Mouse (Mus musculus) adrenal gland, adult 8-10 months (tissue): ENCODE results near the gene Zfp663. TPM values are rescaled to one million over a fixed set of nuclear protein-coding genes. Genes with fewer than 3 reads are reported as not detected.
A peak's percentile ranks its signal among the peaks of the same experiment; 100 is the strongest.

Experiments used
- DNase-seq: peaks from one replicate; pipeline ENCODE4 v3.0.0; 2022
- total RNA-seq, 4 experiments: library from RNA; stranded (reverse); gene quantifications; 2 replicates each; pipeline ENCODE4 v1.2.4; 2022

The Zfp663 gene
- total RNA-seq, 4 experiments from 2014 or later = not detected

GRCm38 (mm10) chr2:165367868-165368439 lies 575 bp downstream of the Zfp663 start:
- DNase-seq = no peak

- DNase-seq = no peak
Observed at GRCm38 (mm10) chr2:165367047-165367520, 1.4 kb downstream of the Zfp663 start.

DNA sequence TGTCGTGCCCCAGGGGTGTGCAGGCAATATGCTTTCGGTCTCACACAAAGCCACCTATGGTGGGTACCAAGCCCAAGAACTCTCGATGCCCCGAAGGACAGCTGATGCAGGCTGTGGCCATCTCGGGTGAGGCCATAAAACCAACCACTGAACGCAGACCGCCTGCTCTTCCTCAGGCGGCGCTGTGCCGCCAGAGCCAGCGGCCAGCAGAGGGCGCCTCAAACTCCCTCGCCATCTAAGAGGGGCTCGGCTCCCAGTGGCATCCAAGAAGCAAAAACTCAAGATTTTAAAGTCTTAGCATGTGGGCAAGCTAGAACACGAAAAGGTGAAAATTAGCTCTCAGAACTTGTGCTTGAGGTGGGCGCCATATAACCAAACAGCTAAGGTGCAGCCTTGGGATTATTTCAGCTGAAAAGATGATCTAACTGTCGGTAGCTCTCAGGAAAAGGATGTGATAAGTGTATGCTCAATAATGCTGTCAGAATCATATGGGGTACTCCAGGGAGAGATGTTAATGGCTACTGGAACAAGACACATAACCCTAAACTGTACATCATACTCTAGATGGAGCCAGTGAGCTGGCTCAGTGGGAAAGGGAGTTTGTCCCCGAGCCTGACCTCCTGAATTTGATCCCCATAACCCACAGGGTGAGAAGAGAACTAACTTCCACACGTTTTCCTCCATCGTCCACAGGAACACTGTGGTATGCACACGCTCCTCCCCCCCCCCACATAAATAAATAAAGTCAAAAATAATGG lies 4.0 kb downstream of the Zfp663 start:
- DNase-seq = no peak

GRCm38 (mm10) chr2:165363282-165363681 lies 5.2 kb downstream of the Zfp663 start:
- no peak for DNase-seq

DNA sequence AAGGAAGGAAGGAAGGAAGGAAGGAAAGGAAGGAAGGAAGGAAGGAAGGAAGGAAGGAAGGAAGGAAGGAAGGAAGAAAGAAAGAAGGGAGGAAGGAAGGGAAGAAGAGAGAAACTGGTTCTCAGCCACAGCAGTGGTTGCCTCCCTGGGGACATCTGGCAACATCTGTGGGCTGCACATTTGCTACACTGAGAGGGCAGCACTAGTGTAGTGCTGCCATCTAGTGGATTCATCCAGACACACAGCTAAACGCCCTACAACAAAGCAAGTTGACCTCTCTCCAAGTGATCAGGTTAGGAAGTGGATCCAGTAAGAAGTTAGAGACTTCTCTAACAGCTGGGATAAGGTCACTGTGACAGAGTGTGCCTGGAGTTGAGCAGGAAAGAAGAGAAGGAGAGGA lies 7.7 kb downstream of the Zfp663 start:
- peak; percentile 12 for DNase-seq

GRCm38 (mm10) chr2:165351828-165352513 lies 16.6 kb downstream of the Zfp663 start:
- DNase-seq = no peak

- no peak for DNase-seq
Observed at GRCm38 (mm10) chr2:165349466-165349865, 19.1 kb downstream of the Zfp663 start.

GRCm38 (mm10) chr2:165346180-165346579 lies 22.3 kb downstream of the Zfp663 start:
- no peak for DNase-seq

GRCm38 (mm10) chr2:165337191-165337590 lies 31.3 kb downstream of the Zfp663 start:
- no peak for DNase-seq

GRCm38 (mm10) chr2:165332610-165333210 lies 35.8 kb downstream of the Zfp663 start:
- no peak for DNase-seq

GRCm38 (mm10) chr2:165329703-165330102 lies 38.8 kb downstream of the Zfp663 start:
- no peak for DNase-seq

- DNase-seq = no peak
Observed at GRCm38 (mm10) chr2:165328746-165329145, 39.8 kb downstream of the Zfp663 start.

DNA sequence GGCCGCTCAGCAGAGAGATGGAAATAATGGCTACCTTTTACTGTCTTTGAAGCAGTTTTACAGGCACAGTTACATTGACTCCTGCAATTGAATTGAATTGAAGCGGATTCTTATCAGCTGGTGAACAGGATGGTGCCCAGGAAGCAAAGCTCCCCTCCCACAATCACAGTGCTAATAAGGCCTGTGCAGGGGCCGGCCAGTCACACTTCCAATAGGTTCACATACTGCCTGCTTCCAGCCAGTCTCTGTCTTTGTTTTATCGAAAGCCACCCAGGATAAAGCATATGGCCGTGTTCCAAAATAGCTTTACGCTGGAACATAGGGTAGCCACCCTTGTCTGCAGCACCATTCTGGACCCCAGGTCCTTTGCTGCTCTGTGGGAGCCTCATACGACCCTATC lies 41.1 kb downstream of the Zfp663 start:
- no peak for DNase-seq

GRCm38 (mm10) chr2:165326304-165327190 lies 42.0 kb downstream of the Zfp663 start, which contains the start of gene Elmo2:
Gene Elmo2, minus strand, starts transcription at chr2:165326479.
- DNase-seq = peak; percentile 96

DNA sequence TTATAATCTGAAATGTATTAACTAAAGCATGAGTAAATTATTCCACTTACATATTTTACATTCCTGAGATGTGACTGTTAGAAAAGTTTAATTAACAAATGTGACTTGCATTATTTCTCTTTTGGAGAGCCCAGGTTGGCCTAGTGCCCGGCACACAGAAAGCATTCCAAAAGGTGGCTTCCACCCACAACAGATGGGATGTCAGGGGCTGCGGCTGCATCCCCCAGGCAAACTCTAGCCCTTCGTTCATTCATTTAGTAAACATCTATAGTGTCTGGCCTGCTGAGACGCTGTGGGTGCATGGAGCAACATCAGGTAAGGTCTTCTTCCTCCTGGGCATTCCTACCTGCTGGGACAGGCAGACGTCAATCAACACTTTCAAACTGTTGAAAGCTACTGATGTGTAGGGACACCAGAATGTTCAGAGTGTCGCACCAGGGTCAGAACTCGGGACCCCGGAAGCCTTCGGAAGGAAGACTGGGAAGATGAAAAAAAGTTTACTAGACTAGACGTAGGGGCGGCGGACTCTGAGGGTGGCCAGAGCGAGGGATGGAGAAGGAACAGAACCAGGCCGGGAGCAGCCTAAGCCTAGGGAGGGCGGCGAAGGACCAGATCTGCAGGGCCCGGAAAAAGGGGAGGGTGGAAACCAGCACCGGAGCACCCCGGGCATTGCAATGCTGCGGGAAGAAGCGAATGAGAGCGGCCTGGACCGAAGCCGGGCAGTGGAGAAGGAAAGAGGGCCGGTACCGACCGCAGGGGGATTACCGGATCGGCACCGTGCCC lies 42.8 kb downstream of the Zfp663 start:
- no peak for DNase-seq

DNA sequence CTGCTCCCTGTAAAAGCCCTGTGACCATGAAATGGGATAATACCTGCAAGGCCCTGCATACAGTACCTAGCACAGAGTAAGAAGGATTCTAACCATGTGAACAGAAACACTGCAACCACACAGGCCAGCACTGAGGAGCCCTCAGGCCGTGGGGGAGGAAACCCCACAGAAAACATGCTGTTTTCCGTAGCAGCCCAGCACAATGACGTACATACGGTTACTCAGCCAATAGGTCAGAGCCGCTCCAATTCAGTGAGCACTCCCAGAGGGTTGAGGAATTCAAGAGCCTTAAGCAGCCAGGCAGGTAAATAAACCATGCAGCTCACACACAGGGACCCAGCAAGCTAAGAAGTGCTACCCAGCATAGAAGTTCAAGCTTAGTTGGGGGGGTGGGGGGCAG lies 44.6 kb downstream of the Zfp663 start:
- DNase-seq = no peak

GRCm38 (mm10) chr2:165323484-165323883 lies 45.0 kb downstream of the Zfp663 start:
- DNase-seq = no peak

DNA sequence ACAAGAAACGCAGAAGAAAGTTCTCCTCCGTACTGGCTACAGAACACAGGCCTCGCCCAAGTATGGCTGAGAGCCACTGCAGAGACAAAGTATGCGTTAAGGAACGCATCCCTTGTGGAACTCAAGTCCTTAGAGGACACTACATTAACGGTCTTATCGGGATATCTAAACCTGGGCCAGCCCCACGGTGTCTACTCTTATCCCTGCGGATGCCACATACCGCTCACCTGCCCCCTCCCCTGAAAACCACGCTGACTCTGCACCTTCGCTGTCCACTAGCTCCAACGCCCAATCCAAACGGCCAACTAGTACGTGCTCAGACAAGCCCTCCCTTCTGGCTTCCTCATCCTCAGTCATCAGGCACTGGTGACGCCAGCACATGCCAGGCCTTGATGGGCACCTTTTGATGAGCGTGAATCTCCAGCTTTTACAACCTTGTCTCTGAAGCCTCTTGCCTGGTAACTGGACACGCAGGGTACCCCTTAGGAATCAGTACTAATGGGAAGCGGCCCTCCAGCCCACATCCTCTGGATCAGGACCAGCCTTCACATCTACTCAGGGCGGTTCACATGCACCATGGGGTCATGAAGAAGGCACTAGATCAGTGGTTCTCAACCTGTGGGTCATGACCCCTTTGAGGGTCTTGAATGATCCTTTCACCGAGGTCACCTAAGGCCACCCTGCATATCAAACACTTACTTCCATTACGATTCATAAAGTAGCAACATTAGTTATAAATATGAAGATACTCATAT lies 46.4 kb downstream of the Zfp663 start:
- no peak for DNase-seq

GRCm38 (mm10) chr2:165321381-165321888 lies 47.1 kb downstream of the Zfp663 start:
- no peak for DNase-seq

DNA sequence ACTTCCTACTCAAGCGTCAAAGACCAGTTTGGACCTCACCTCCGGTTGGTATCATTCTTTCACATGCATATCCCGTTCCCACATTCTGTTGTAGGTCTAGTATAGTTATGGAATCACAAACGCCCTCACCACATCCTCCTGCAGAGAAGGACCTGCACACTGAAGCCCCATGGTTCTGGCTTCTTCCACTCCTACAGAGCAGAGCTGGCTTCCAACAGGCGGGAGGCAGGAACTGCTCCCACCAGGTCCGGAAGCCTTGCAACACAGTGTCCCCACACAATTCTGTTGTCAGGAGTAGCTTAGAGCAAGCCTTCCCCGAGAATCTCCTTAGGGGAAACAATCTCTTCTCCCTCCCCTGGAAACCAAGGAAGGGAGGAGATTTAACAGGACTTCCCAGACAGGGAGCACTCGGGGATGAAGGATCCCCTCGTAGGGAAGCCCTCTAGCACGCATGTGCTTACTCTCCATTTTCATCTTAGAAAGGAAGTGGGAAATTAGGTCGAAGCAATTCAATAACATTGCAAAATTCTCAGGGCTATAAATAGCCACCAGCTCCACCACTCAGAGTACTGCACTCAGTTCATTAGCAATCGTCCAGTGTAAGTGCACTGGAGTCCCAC lies 47.9 kb downstream of the Zfp663 start:
- DNase-seq = no peak
